Mouse (Mus musculus): ENCODE measurements around the gene Slc2a10.
"Not testable (repeated sequence)": the region's sequence is repeated elsewhere in the genome, so short reads cannot be mapped to it uniquely, and the experiment has no call there.

DNA sequence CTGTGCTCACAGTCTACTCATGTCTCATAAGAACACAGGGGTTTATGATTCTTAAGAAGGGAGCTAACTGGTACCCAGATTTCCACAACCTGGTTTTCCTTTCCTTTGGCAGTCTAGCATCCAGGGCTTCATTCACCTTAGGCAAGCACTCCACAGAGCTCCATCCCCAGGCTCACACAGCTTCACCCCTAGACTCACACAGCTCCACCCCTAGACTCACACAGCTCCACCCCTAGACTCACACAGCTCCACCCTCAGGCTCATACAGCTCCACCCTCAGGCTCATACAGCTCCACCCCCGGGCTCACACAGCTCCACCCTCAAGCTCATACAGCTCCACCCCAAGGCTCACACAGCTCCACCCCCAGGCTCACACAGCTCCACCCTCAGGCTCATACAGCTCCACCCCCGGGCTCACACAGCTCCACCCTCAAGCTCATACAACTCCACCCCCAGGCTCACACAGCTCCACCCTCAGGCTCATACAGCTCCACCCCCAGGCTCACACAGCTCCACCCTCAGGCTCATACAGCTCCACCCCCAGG lies 7.4 kb downstream of the Slc2a10 start:
- TF ChIP-seq HCFC1 (IDR thresholded peaks at IDR 0.05; ENCODE audit: borderline replicate concordance, insufficient read depth, low read length); ZC3H11A (IDR thresholded peaks at IDR 0.05; ENCODE audit: borderline replicate concordance, low read depth, low read length): not testable (repeated sequence)

Measured in ES-E14 (cell line).